Mouse (Mus musculus): ENCODE measurements around the gene Trio.

DNA sequence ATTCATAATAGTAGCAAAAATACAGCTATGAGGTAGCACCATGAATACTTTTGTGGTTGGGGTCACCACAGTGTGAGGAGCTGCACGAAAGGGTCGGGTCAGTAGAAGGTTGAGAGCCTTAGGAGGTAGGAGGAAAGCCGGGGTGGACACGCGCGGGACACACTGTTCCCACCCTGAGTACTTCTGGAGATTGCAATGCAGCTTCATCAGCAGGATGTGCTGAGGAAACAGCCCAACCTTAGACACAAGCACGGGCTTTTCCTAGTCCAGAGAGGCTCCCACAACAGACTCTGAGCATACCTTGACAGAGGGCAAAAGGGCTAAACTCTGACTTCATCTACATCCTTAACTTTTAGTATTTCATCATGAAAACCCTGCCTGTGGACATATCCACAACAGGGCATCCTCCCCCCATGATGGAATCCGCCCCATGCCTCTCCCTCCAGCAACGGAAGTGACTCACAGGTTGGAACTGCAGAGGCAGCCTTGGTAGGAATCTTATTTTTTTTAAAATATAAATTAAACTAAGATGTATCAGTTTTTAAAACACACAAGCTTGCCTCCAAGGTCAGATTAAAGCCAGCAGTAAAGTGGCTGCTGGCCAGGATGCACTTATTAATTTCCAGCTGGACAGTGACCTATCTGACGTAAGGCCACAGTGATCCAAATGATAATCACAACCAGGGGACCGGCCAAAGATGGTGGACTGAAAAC is 203.8 kb downstream of the Trio start:
- no peak for TF ChIP-seq CTCF (IDR thresholded peaks at IDR 0.05; ENCODE audit: extremely low read depth, insufficient read length, insufficient replicate concordance, low read depth, low read length)
- no peak for TF ChIP-seq POLR2A (IDR thresholded peaks at IDR 0.05; ENCODE audit: low read depth, low read length)
